Mouse (Mus musculus): Measurements from ENCODE around the gene Ptcra. TPM values are rescaled to one million over a fixed set of nuclear protein-coding genes. Genes with fewer than 3 reads are reported as not detected.
A peak's percentile ranks its signal among the peaks of the same experiment; 100 is the strongest.
"Not testable (repeated sequence)": the region's sequence is repeated elsewhere in the genome, so short reads cannot be mapped to it uniquely, and the experiment has no call there.

Ptcra gene
- polyA plus RNA-seq, 1 experiment from 2014 or later, result 38.9 TPM

- Histone ChIP-seq H3K4me1 (ENCODE audit: control insufficient read depth, insufficient read depth, low read length) (peaks cover 13% of the 10 kb centered on the region), H3K4me2 (ENCODE audit: low read depth, low read length) (peak overlapping the region; percentile 65), H3K36me3 (ENCODE audit: control insufficient read depth, insufficient read depth) (peaks cover 33% of the 10 kb centered on the region), H3K27ac (ENCODE audit: low read length) (peak overlapping the region; percentile 75), H3K9ac (ENCODE audit: low read length) (peak overlapping the region; percentile 88), H3K4me3 (ENCODE audit: low read length) (peak overlapping the region; percentile 71), H3K9me3 (replicated peaks; ENCODE audit: control insufficient read depth, low read length) (no peaks in the 10 kb centered on the region), H3K27me3 (ENCODE audit: control insufficient read depth, insufficient read depth, low read length) (no peaks in the 10 kb centered on the region)
- 10% methylated on average over 19 of the region's 20 CpGs for WGBS
- no peak for ATAC-seq (replicated peaks; ENCODE audit: extremely low read depth, insufficient read depth, low FRiP score)
Observed at GRCm38 (mm10) chr17:46773278-46774130, 10.0 kb upstream of the Ptcra start.

- WGBS, result under 1% methylated on average over 50 of the region's 50 CpGs
- Histone ChIP-seq H3K27me3 (ENCODE audit: control insufficient read depth, insufficient read depth, low read length) (no peaks in the 10 kb centered on the region), H3K4me2 (ENCODE audit: low read depth, low read length) (peak within 1 kb of the TSS; percentile 65), H3K9me3 (replicated peaks; ENCODE audit: control insufficient read depth, low read length) (no peaks in the 10 kb centered on the region), H3K36me3 (ENCODE audit: control insufficient read depth, insufficient read depth) (peaks cover 26% of the 10 kb centered on the region), H3K27ac (ENCODE audit: low read length) (peak within 1 kb of the TSS; percentile 75), H3K9ac (ENCODE audit: low read length) (peak within 1 kb of the TSS; percentile 88), H3K4me1 (ENCODE audit: control insufficient read depth, insufficient read depth, low read length) (peaks cover 13% of the 10 kb centered on the region), H3K4me3 (ENCODE audit: low read length) (peak within 1 kb of the TSS; percentile 71)
- ATAC-seq (replicated peaks; ENCODE audit: extremely low read depth, insufficient read depth, low FRiP score), result peak; percentile 83
Observed at GRCm38 (mm10) chr17:46772404-46773277, 9.1 kb upstream of the Ptcra start, which contains the start of gene 2310039H08Rik. TSS of gene 2310039H08Rik (plus strand) at chr17:46772635.

- Histone ChIP-seq H3K9me3 (replicated peaks; ENCODE audit: control insufficient read depth, low read length) (no peaks in the 10 kb centered on the region), H3K4me1 (ENCODE audit: control insufficient read depth, insufficient read depth, low read length) (peaks cover 13% of the 10 kb centered on the region), H3K9ac (ENCODE audit: low read length) (peak overlapping the region; percentile 88), H3K27me3 (ENCODE audit: control insufficient read depth, insufficient read depth, low read length) (no peaks in the 10 kb centered on the region), H3K27ac (ENCODE audit: low read length) (peak overlapping the region; percentile 75), H3K4me3 (ENCODE audit: low read length) (peak overlapping the region; percentile 71), H3K36me3 (ENCODE audit: control insufficient read depth, insufficient read depth) (peaks cover 20% of the 10 kb centered on the region), H3K4me2 (ENCODE audit: low read depth, low read length) (peak overlapping the region; percentile 65)
- WGBS, result 4% methylated on average over 5 of the region's 5 CpGs
- ATAC-seq (replicated peaks; ENCODE audit: extremely low read depth, insufficient read depth, low FRiP score), result no peak
Observed at GRCm38 (mm10) chr17:46772038-46772403, 8.5 kb upstream of the Ptcra start.

DNA sequence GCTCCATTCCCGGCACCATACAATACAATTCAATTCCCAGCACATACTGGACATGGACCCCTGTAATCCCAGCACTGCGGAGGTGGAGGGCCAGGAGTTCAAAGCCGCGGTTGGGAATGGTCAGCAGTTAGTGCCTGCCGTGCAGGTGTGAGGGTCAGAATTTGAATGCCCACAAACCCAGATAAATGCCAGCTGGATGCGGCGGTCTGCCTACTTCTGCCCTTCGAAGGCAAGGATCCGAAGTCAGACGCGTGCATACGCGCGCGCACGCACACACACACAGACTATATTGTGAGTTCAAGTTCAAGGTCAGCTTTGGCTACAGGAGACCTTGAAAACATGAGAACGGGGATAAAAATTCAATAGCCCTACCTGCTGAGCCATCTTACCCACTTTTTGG, 8.1 kb upstream of the Ptcra start:
- H3K4me3 ChIP-seq (ENCODE audit: low read length), result peak overlapping the region; percentile 71
- H3K27ac ChIP-seq (ENCODE audit: low read length), result peak overlapping the region; percentile 75
- H3K9ac ChIP-seq (ENCODE audit: low read length), result peak overlapping the region; percentile 88
- H3K9me3 ChIP-seq (replicated peaks; ENCODE audit: control insufficient read depth, low read length), result no peaks in the 10 kb centered on the region
- H3K4me2 ChIP-seq (ENCODE audit: low read depth, low read length), result peak overlapping the region; percentile 65
- H3K36me3 ChIP-seq (ENCODE audit: control insufficient read depth, insufficient read depth), result peaks cover 19% of the 10 kb centered on the region
- no peaks in the 10 kb centered on the region for H3K27me3 ChIP-seq (ENCODE audit: control insufficient read depth, insufficient read depth, low read length)
- H3K4me1 ChIP-seq (ENCODE audit: control insufficient read depth, insufficient read depth, low read length), result peaks cover 13% of the 10 kb centered on the region
- WGBS, result 61% methylated on average over 17 of the region's 17 CpGs
- no peak for ATAC-seq (replicated peaks; ENCODE audit: extremely low read depth, insufficient read depth, low FRiP score)

DNA sequence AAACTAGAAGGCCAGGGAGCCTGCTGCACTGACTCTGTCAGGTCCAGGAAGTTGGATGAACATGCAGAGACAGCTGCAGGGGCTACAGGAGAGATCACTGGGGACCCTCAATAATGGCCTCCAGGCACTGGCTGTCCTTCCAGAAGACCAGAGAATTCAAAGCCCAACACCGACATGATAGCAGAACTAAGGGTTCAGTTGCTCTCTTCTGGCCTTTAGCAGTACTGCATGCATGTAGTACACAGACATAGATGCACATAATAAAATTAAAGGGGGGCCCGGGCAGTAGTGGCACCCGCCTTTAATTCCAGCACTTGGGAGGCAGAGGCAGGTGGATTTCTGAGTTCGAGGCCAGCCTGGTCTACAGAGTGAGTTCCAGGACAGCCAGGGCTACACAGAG, 7.5 kb upstream of the Ptcra start:
- H3K27me3 ChIP-seq (ENCODE audit: control insufficient read depth, insufficient read depth, low read length), result no peaks in the 10 kb centered on the region
- 87% methylated on average over 4 of the region's 4 CpGs for WGBS
- peaks cover 13% of the 10 kb centered on the region for H3K36me3 ChIP-seq (ENCODE audit: control insufficient read depth, insufficient read depth)

GRCm38 (mm10) chr17:46770546-46770945, 7.0 kb upstream of the Ptcra start:
- Histone ChIP-seq H3K27me3 (ENCODE audit: control insufficient read depth, insufficient read depth, low read length) (no peaks in the 10 kb centered on the region), H3K9me3 (replicated peaks; ENCODE audit: control insufficient read depth, low read length) (no peaks in the 10 kb centered on the region), H3K4me1 (ENCODE audit: control insufficient read depth, insufficient read depth, low read length) (peaks cover 13% of the 10 kb centered on the region), H3K4me2 (ENCODE audit: low read depth, low read length) (no peak overlapping the region), H3K36me3 (ENCODE audit: control insufficient read depth, insufficient read depth) (peaks cover 9% of the 10 kb centered on the region), H3K27ac (ENCODE audit: low read length) (no peak overlapping the region), H3K9ac (ENCODE audit: low read length) (no peak overlapping the region), H3K4me3 (ENCODE audit: low read length) (no peak overlapping the region)
- ATAC-seq (replicated peaks; ENCODE audit: extremely low read depth, insufficient read depth, low FRiP score), result no peak
- WGBS, result 85% methylated on average over 11 of the region's 11 CpGs

More for the DNA sequence above, 7.5 kb upstream of the Ptcra start:
- H3K9ac ChIP-seq (ENCODE audit: low read length), result no peak overlapping the region
- H3K9me3 ChIP-seq (replicated peaks; ENCODE audit: control insufficient read depth, low read length), result no peaks in the 10 kb centered on the region
- H3K4me1 ChIP-seq (ENCODE audit: control insufficient read depth, insufficient read depth, low read length), result peaks cover 13% of the 10 kb centered on the region
- no peak overlapping the region for H3K4me3 ChIP-seq (ENCODE audit: low read length)
- H3K27ac ChIP-seq (ENCODE audit: low read length), result no peak overlapping the region
- ATAC-seq (replicated peaks; ENCODE audit: extremely low read depth, insufficient read depth, low FRiP score), result no peak
- no peak overlapping the region for H3K4me2 ChIP-seq (ENCODE audit: low read depth, low read length)

GRCm38 (mm10) chr17:46767868-46768267, 4.4 kb upstream of the Ptcra start:
- no peak overlapping the region for H3K4me2 ChIP-seq (ENCODE audit: low read depth, low read length)
- no peaks in the 10 kb centered on the region for H3K36me3 ChIP-seq (ENCODE audit: control insufficient read depth, insufficient read depth)
- H3K9ac ChIP-seq (ENCODE audit: low read length), result no peak overlapping the region
- H3K27me3 ChIP-seq (ENCODE audit: control insufficient read depth, insufficient read depth, low read length), result no peaks in the 10 kb centered on the region
- H3K4me3 ChIP-seq (ENCODE audit: low read length), result no peak overlapping the region
- no peak for ATAC-seq (replicated peaks; ENCODE audit: extremely low read depth, insufficient read depth, low FRiP score)
- no peaks in the 10 kb centered on the region for H3K9me3 ChIP-seq (replicated peaks; ENCODE audit: control insufficient read depth, low read length)
- peaks cover 5% of the 10 kb centered on the region for H3K4me1 ChIP-seq (ENCODE audit: control insufficient read depth, insufficient read depth, low read length)
- WGBS, result 46% methylated on average over 8 of the region's 8 CpGs
- peak overlapping the region; percentile 58; the same call in 1 of the 2 replicates for H3K27ac ChIP-seq (ENCODE audit: low read length)

- not testable (repeated sequence) for H3K36me3 ChIP-seq (ENCODE audit: control insufficient read depth, insufficient read depth); H3K4me2 ChIP-seq (ENCODE audit: low read depth, low read length); H3K9me3 ChIP-seq (replicated peaks; ENCODE audit: control insufficient read depth, low read length); H3K27me3 ChIP-seq (ENCODE audit: control insufficient read depth, insufficient read depth, low read length); H3K27ac ChIP-seq (ENCODE audit: low read length); H3K4me1 ChIP-seq (ENCODE audit: control insufficient read depth, insufficient read depth, low read length); ATAC-seq (replicated peaks; ENCODE audit: extremely low read depth, insufficient read depth, low FRiP score); H3K4me3 ChIP-seq (ENCODE audit: low read length); H3K9ac ChIP-seq (ENCODE audit: low read length)
- WGBS, result 54% methylated on average over 7 of the region's 9 CpGs
Observed at GRCm38 (mm10) chr17:46764916-46765315, 1.4 kb upstream of the Ptcra start.

DNA sequence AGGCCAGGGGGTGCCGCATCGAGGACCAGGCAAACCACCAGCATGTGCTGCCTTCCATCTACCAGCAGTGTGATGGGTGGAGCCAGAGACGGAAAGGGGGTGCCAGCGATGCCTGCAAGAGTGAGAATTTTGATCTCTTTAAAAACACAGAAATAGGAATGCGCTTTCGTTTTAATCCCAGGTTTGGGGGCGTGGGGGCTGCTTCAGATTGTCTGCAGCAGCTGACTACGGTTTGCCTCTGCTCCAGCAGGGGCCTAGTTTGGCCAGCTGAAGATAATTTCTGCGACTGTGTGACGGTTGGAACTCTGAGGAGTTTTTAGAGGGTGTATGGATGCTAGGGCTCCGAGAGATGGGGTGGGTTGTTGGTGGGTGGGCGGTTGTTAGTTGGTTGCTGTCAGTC, 4.8 kb downstream of the Ptcra start:
- no peaks in the 10 kb centered on the region for H3K27me3 ChIP-seq (ENCODE audit: control insufficient read depth, insufficient read depth, low read length)
- no peak overlapping the region for H3K4me3 ChIP-seq (ENCODE audit: low read length)
- H3K9ac ChIP-seq (ENCODE audit: low read length), result no peak overlapping the region
- no peaks in the 10 kb centered on the region for H3K4me1 ChIP-seq (ENCODE audit: control insufficient read depth, insufficient read depth, low read length)
- H3K4me2 ChIP-seq (ENCODE audit: low read depth, low read length), result no peak overlapping the region
- no peak overlapping the region for H3K27ac ChIP-seq (ENCODE audit: low read length)
- no peaks in the 10 kb centered on the region for H3K9me3 ChIP-seq (replicated peaks; ENCODE audit: control insufficient read depth, low read length)
- H3K36me3 ChIP-seq (ENCODE audit: control insufficient read depth, insufficient read depth), result no peaks in the 10 kb centered on the region
- WGBS, result 77% methylated on average over 12 of the region's 12 CpGs
- ATAC-seq (replicated peaks; ENCODE audit: extremely low read depth, insufficient read depth, low FRiP score), result no peak
